Mouse (Mus musculus) intestine, embryonic 16.5 days (tissue): ENCODE results near the gene Ceacam15. TPM values are rescaled to one million over a fixed set of nuclear protein-coding genes. Genes with fewer than 3 reads are reported as not detected.
"Not testable (repeated sequence)": the region's sequence is repeated elsewhere in the genome, so short reads cannot be mapped to it uniquely, and the experiment has no call there.

ENCODE experiments used
- ATAC-seq: fragments of 200-750 bp; cut with Nextera tagmentation; 2 replicates; pipeline ENCODE4 v1.8.0; 2017; ENCODE audit warnings: moderate TSS enrichment, moderate library complexity
- H3K27ac ChIP-seq: fragments of 300-500 bp; sonication (generic); 2 replicates; pipeline ENCODE4 v1.5.1; 2014; ENCODE audit warnings: mild to moderate bottlenecking, low read length
- H3K27me3 ChIP-seq: fragments of 300-500 bp; sonication (generic); replicated peaks from 2 replicates; pipeline ENCODE4 v1.6.1; 2014; ENCODE audit warnings: low read length, control low read depth, mixed read lengths; ENCODE audit not compliant: control insufficient read depth, insufficient read depth
- H3K36me3 ChIP-seq: fragments of 300-500 bp; sonication (generic); 2 replicates; pipeline ENCODE4 v1.6.1; 2014; ENCODE audit warnings: low read length, control low read depth; ENCODE audit not compliant: control insufficient read depth, insufficient read depth
- H3K4me1 ChIP-seq: fragments of 300-500 bp; sonication (generic); 2 replicates; pipeline ENCODE4 v1.6.1; 2014; ENCODE audit warnings: low read length, control low read depth, mixed read lengths; ENCODE audit not compliant: control insufficient read depth, insufficient read depth
- H3K4me2 ChIP-seq: fragments of 300-500 bp; sonication (generic); 2 replicates; pipeline ENCODE4 v1.6.1; 2014; ENCODE audit warnings: low read depth, low read length, control low read depth
- H3K4me3 ChIP-seq: fragments of 300-500 bp; sonication (generic); 2 replicates; pipeline ENCODE4 v1.5.1; 2014; ENCODE audit warnings: mild to moderate bottlenecking, low read length
- H3K9ac ChIP-seq: fragments of 300-500 bp; sonication (generic); 2 replicates; pipeline ENCODE4 v1.6.1; 2014; ENCODE audit warnings: low read depth, low read length
- H3K9me3 ChIP-seq: fragments of 300-500 bp; sonication (generic); 2 replicates; pipeline ENCODE4 v1.6.1; 2016; ENCODE audit warnings: low read length, control low read depth; ENCODE audit not compliant: control insufficient read depth
- WGBS: fragments of 180-500 bp; shearing (Covaris S2); extraction: QIAGEN DNeasy Blood & Tissue Kit; methylation state at CpG from one replicate; pipeline ENCODE4 v1.1.7; 2014; 5-methylcytosine and 5-hydroxymethylcytosine counted together
- polyA plus RNA-seq: library from polyadenylated mRNA; unstranded; fragments of >200 nt; fragmentation: Nextera tagmentation; extraction: Ambion mirVana; gene quantifications from 2 replicates; pipeline ENCODE4 v1.2.1, GENCODE M21; 2015

The Ceacam15 gene
- not detected in 2 replicates for polyA plus RNA-seq

GRCm38 (mm10) chr7:16675605-16676004 lies at the start of gene Ceacam15:
TSS of gene Ceacam15 (minus strand) at chr7:16675705.
- Histone ChIP-seq H3K4me3 (no peak within 1 kb of the TSS), H3K36me3 (no peaks in the 10 kb centered on the region), H3K4me1 (no peaks in the 10 kb centered on the region), H3K27ac (no peak within 1 kb of the TSS), H3K4me2 (no peak within 1 kb of the TSS), H3K27me3 (no peaks in the 10 kb centered on the region), H3K9me3 (no peaks in the 10 kb centered on the region), H3K9ac (no peak within 1 kb of the TSS)
- WGBS: 63% methylated on average over 1 of the region's 1 CpGs
- no peak for ATAC-seq

- not testable (repeated sequence) for H3K9ac ChIP-seq, H3K4me2 ChIP-seq, ATAC-seq, H3K9me3 ChIP-seq, H3K27ac ChIP-seq, H3K4me3 ChIP-seq, H3K27me3 ChIP-seq, H3K36me3 ChIP-seq, H3K4me1 ChIP-seq
- WGBS: 77% methylated on average over 3 of the region's 3 CpGs
These were observed 47.0 kb upstream of the Ceacam15 start for GRCm38 (mm10) chr7:16722490-16722889.

GRCm38 (mm10) chr7:16721629-16722028 lies 46.1 kb upstream of the Ceacam15 start, which contains the start of gene Ceacam9:
TSS of gene Ceacam9 (plus strand) at chr7:16721929.
- Histone ChIP-seq H3K27ac (no peak within 1 kb of the TSS), H3K36me3 (no peaks in the 10 kb centered on the region), H3K4me3 (no peak within 1 kb of the TSS), H3K4me1 (no peaks in the 10 kb centered on the region), H3K4me2 (no peak within 1 kb of the TSS), H3K9ac (no peak within 1 kb of the TSS), H3K27me3 (no peaks in the 10 kb centered on the region), H3K9me3 (no peaks in the 10 kb centered on the region)
- 82% methylated on average over 2 of the region's 2 CpGs for whole genome bisulfite sequencing
- no peak for ATAC-seq

GRCm38 (mm10) chr7:16716456-16717152 lies 41.1 kb upstream of the Ceacam15 start:
- H3K4me3 ChIP-seq, ATAC-seq, H3K27ac ChIP-seq, H3K4me2 ChIP-seq, H3K9me3 ChIP-seq, H3K36me3 ChIP-seq, H3K27me3 ChIP-seq, H3K4me1 ChIP-seq, H3K9ac ChIP-seq: not testable (repeated sequence)
- WGBS: 31% methylated on average over 8 of the region's 8 CpGs

GRCm38 (mm10) chr7:16712633-16713415 lies 37.3 kb upstream of the Ceacam15 start:
- Histone ChIP-seq H3K9me3 (no peaks in the 10 kb centered on the region), H3K36me3 (no peaks in the 10 kb centered on the region), H3K27ac (no peak overlapping the region), H3K27me3 (no peaks in the 10 kb centered on the region), H3K4me1 (no peaks in the 10 kb centered on the region), H3K4me2 (no peak overlapping the region), H3K9ac (no peak overlapping the region), H3K4me3 (no peak overlapping the region)
- ATAC-seq: no peak
- WGBS: 68% methylated on average over 13 of the region's 13 CpGs

- Histone ChIP-seq H3K4me2 (no peak overlapping the region), H3K4me3 (no peak overlapping the region), H3K36me3 (no peaks in the 10 kb centered on the region), H3K4me1 (no peaks in the 10 kb centered on the region), H3K27ac (no peak overlapping the region), H3K9me3 (no peaks in the 10 kb centered on the region), H3K9ac (no peak overlapping the region), H3K27me3 (0 out of 2 replicates have a peak, but pooled peaks cover 2% of the 10 kb centered on the region)
- ATAC-seq: no peak
- 83% methylated on average over 5 of the region's 5 CpGs for WGBS
These were observed 35.1 kb upstream of the Ceacam15 start for GRCm38 (mm10) chr7:16710604-16711003.

GRCm38 (mm10) chr7:16708244-16708643 lies 32.7 kb upstream of the Ceacam15 start:
- Histone ChIP-seq H3K27ac (no peak overlapping the region), H3K36me3 (no peaks in the 10 kb centered on the region), H3K4me3 (no peak overlapping the region), H3K4me2 (no peak overlapping the region), H3K4me1 (no peaks in the 10 kb centered on the region), H3K9me3 (no peaks in the 10 kb centered on the region), H3K27me3 (0 out of 2 replicates have a peak, but pooled peaks cover 2% of the 10 kb centered on the region), H3K9ac (no peak overlapping the region)
- 19% methylated on average over 9 of the region's 9 CpGs for WGBS
- ATAC-seq: no peak

- Histone ChIP-seq H3K4me3 (no peak overlapping the region), H3K9me3 (no peaks in the 10 kb centered on the region), H3K4me2 (no peak overlapping the region), H3K36me3 (no peaks in the 10 kb centered on the region), H3K4me1 (no peaks in the 10 kb centered on the region), H3K9ac (no peak overlapping the region), H3K27ac (no peak overlapping the region), H3K27me3 (0 out of 2 replicates have a peak, but pooled peaks cover 2% of the 10 kb centered on the region)
- WGBS: 30% methylated on average over 9 of the region's 9 CpGs
- ATAC-seq: no peak
These were observed 30.9 kb upstream of the Ceacam15 start for GRCm38 (mm10) chr7:16706385-16706784.

- Histone ChIP-seq H3K36me3 (no peaks in the 10 kb centered on the region), H3K9me3 (no peaks in the 10 kb centered on the region), H3K9ac (no peak overlapping the region), H3K27me3 (no peaks in the 10 kb centered on the region), H3K4me3 (no peak overlapping the region), H3K27ac (no peak overlapping the region), H3K4me1 (no peaks in the 10 kb centered on the region), H3K4me2 (no peak overlapping the region)
- WGBS: 54% methylated on average over 5 of the region's 5 CpGs
- no peak for ATAC-seq
These were observed 25.1 kb upstream of the Ceacam15 start for GRCm38 (mm10) chr7:16700583-16700982.
